Mouse (Mus musculus): Measurements from ENCODE around the gene Bmt2. TPM values are rescaled to one million over a fixed set of nuclear protein-coding genes. Genes with fewer than 3 reads are reported as not detected.

Gene Bmt2
- polyA plus RNA-seq, 2 experiments = 12.5 to 18.6 TPM

DNA sequence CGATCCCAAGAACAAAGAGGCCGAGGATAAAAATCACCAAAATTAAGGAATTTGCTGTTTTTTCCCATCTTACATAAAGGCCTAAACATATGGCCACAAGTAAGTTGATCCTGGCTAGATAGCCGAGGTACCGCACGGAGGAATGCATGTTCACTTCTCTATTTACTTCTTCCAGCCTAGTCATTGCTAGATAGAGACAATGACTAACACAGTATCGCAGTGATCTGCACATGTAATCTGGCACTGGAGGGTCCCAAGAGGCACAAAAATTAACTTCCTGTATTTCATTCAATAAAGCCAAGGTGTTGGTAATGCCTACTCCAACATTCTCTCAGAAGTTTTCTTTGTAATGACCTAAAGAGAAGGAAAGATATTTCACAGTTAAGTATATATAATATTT, 74.6 kb downstream of the Bmt2 start:
- Histone ChIP-seq H3K4me3 (replicated peaks; ENCODE audit: low read length) (no peak overlapping the region), H3K27me3 (ENCODE audit: control insufficient read depth, insufficient read depth, low read length) (no peaks in the 10 kb centered on the region), H3K4me1 (ENCODE audit: control insufficient read depth, insufficient read depth, low read length) (peaks cover 12% of the 10 kb centered on the region), H3K4me2 (replicated peaks; ENCODE audit: low read depth, low read length, severe bottlenecking) (no peak overlapping the region), H3K27ac (replicated peaks; ENCODE audit: low read depth, low read length) (no peak overlapping the region), H3K9ac (ENCODE audit: low read depth, low read length, severe bottlenecking) (no peak overlapping the region), H3K36me3 (ENCODE audit: control insufficient read depth, insufficient read depth, low read length) (0 out of 2 replicates have a peak, but pooled peaks cover 6% of the 10 kb centered on the region), H3K9me3 (ENCODE audit: control insufficient read depth, low read length) (no peaks in the 10 kb centered on the region)
- no peak for TF ChIP-seq POLR2A (IDR thresholded peaks at IDR 0.05; ENCODE audit: borderline replicate concordance, extremely low read depth, insufficient read depth, insufficient read length)
- no peak for ATAC-seq (ENCODE audit: low FRiP score, low read depth)
- DNase-seq (ENCODE audit: low spot score) = no peak
- 92% methylated on average over 6 of the region's 6 CpGs for WGBS

DNA sequence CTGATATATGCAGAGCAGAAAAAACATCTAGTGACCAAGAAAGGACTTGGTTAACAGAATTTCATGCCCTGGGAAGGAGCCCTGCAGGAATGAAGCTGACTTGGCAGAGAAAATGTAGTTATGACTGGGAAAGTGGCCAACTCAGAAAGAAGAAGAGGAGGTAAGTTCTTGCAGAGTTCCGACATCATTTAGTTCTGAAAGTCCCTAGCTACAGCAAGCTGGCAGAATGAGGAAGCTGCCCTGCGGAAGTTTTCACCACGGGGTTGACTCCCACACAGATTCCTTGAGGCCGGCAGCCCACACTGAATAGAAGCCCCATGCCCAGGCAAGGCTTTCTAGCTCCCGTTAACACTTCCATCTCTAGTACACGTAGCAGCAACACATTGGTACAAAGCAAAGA, 76.2 kb downstream of the Bmt2 start:
- 66% methylated on average over 6 of the region's 6 CpGs for WGBS
- H3K36me3 ChIP-seq (ENCODE audit: control insufficient read depth, insufficient read depth, low read length) = 0 out of 2 replicates have a peak, but pooled peaks cover 6% of the 10 kb centered on the region
- H3K27me3 ChIP-seq (ENCODE audit: control insufficient read depth, insufficient read depth, low read length) = no peaks in the 10 kb centered on the region
- no peak for ATAC-seq (ENCODE audit: low FRiP score, low read depth)
- peaks cover 7% of the 10 kb centered on the region for H3K4me1 ChIP-seq (ENCODE audit: control insufficient read depth, insufficient read depth, low read length)
- no peak overlapping the region for H3K4me3 ChIP-seq (replicated peaks; ENCODE audit: low read length)
- no peak overlapping the region for H3K27ac ChIP-seq (replicated peaks; ENCODE audit: low read depth, low read length)
- no peak overlapping the region for H3K4me2 ChIP-seq (replicated peaks; ENCODE audit: low read depth, low read length, severe bottlenecking)
- DNase-seq (ENCODE audit: low spot score) = peak; percentile 9
- no peak overlapping the region for H3K9ac ChIP-seq (ENCODE audit: low read depth, low read length, severe bottlenecking)
- no peaks in the 10 kb centered on the region for H3K9me3 ChIP-seq (ENCODE audit: control insufficient read depth, low read length)
- no peak for TF ChIP-seq POLR2A (IDR thresholded peaks at IDR 0.05; ENCODE audit: borderline replicate concordance, extremely low read depth, insufficient read depth, insufficient read length)

DNA sequence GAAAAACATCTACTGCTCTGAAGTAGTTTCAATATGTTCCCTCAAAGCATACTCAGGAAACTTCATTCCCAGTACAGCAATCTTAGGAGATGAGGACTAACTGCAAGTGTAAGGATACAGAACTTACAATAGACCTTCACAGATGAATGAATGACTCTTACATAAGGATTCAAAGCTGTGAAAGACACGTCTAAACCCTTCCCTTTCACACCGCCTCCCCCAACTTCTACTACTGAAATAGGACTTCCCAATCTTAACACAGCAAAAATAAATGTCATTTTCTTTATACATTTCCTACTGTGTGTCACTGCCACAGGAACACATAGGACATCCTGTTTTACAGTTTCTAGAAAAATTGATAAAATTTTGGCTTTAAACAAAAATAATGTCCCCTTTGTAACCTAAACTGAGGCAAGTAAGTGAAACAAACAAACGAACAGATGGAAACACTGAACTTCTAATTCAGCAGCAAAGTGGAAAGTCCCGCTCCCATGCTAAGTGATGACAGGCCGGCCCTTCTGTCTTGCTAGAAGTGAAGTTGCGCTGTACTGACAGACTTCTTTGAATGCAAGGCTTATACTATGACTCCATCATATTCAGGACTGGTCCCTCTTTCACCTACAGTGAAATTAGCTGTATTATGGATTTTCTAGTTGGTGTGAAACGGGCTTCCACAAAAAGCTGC, 79.4 kb downstream of the Bmt2 start:
- no peak for ATAC-seq (ENCODE audit: low FRiP score, low read depth)
- H3K9ac ChIP-seq (ENCODE audit: low read depth, low read length, severe bottlenecking) = no peak overlapping the region

DNA sequence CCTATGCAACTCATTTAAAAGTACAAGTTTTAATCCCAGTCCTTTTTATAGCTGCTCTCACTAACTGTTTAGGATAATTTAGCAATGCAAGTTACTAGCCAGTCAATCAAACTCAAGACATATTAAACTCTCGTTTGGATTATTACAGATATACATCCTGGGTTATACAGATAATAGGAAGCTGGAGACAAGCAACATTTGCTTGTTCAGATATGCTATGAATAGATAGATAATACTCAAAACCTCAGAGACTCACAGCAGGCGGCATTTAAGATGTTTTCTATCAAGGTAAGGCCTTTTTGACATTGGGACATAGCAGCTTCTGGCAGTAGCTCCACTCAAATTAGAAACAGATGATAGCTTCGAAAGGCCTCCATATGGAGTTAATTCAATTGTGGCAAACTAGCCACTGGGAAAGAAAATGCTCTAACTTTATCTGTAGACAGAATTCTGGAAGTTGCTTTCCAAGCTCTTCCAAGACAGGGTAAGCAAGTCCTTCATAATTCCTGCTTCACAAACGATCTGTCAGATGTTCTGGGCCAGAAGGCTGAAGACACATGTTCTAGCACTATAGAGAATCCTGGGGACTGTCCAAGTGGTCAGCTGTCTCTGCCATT, 84.9 kb downstream of the Bmt2 start:
- no peak overlapping the region for H3K27ac ChIP-seq (replicated peaks; ENCODE audit: low read depth, low read length)
- peaks cover 38% of the 10 kb centered on the region for H3K36me3 ChIP-seq (ENCODE audit: control insufficient read depth, insufficient read depth, low read length)
- H3K4me1 ChIP-seq (ENCODE audit: control insufficient read depth, insufficient read depth, low read length) = no peaks in the 10 kb centered on the region
- H3K9ac ChIP-seq (ENCODE audit: low read depth, low read length, severe bottlenecking) = no peak overlapping the region
- no peak overlapping the region for H3K4me2 ChIP-seq (replicated peaks; ENCODE audit: low read depth, low read length, severe bottlenecking)
- peak; percentile 32 for DNase-seq (ENCODE audit: low spot score)
- no peak for ATAC-seq (ENCODE audit: low FRiP score, low read depth)
- TF ChIP-seq POLR2A (IDR thresholded peaks at IDR 0.05; ENCODE audit: borderline replicate concordance, extremely low read depth, insufficient read depth, insufficient read length) = no peak
- 25% methylated on average over 4 of the region's 4 CpGs for WGBS
- no peaks in the 10 kb centered on the region for H3K27me3 ChIP-seq (ENCODE audit: control insufficient read depth, insufficient read depth, low read length)
- no peak overlapping the region for H3K4me3 ChIP-seq (replicated peaks; ENCODE audit: low read length)
- H3K9me3 ChIP-seq (ENCODE audit: control insufficient read depth, low read length) = no peaks in the 10 kb centered on the region

More for the DNA sequence above, 79.4 kb downstream of the Bmt2 start:
- H3K27ac ChIP-seq (replicated peaks; ENCODE audit: low read depth, low read length) = no peak overlapping the region
- DNase-seq (ENCODE audit: low spot score) = no peak
- H3K4me1 ChIP-seq (ENCODE audit: control insufficient read depth, insufficient read depth, low read length) = 0 out of 2 replicates have a peak, but pooled peaks cover 5% of the 10 kb centered on the region
- H3K27me3 ChIP-seq (ENCODE audit: control insufficient read depth, insufficient read depth, low read length) = no peaks in the 10 kb centered on the region
- WGBS = 84% methylated on average over 7 of the region's 7 CpGs
- H3K9me3 ChIP-seq (ENCODE audit: control insufficient read depth, low read length) = no peaks in the 10 kb centered on the region
- H3K36me3 ChIP-seq (ENCODE audit: control insufficient read depth, insufficient read depth, low read length) = peaks cover 18% of the 10 kb centered on the region
- no peak for TF ChIP-seq POLR2A (IDR thresholded peaks at IDR 0.05; ENCODE audit: borderline replicate concordance, extremely low read depth, insufficient read depth, insufficient read length)
- no peak overlapping the region for H3K4me3 ChIP-seq (replicated peaks; ENCODE audit: low read length)
- H3K4me2 ChIP-seq (replicated peaks; ENCODE audit: low read depth, low read length, severe bottlenecking) = no peak overlapping the region

DNA sequence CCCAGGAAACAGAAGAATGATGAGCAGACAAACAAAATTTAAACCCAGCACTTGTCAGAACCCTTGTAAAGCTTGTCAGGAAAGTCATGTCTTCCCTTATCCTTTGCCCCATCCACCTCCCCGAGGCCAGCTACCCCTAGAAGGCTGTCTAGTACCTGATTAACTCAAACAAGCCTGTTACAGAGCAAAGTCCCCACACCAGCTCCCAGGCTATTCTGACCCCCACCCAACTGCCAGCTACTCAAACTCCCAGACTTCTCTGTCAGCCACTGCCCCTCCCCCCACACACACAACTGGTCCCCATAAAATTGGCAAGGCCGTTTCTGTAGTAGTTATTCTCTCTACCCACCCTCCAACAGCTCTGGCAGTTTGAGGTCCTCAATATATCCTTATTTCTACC, 91.2 kb downstream of the Bmt2 start:
- peaks cover 33% of the 10 kb centered on the region for H3K36me3 ChIP-seq (ENCODE audit: control insufficient read depth, insufficient read depth, low read length)
- DNase-seq (ENCODE audit: low spot score) (no peak), ATAC-seq (ENCODE audit: low FRiP score, low read depth) (no peak)
- 10% methylated on average over 2 of the region's 2 CpGs for WGBS
- no peak for TF ChIP-seq POLR2A (IDR thresholded peaks at IDR 0.05; ENCODE audit: borderline replicate concordance, extremely low read depth, insufficient read depth, insufficient read length)
- H3K9me3 ChIP-seq (ENCODE audit: control insufficient read depth, low read length) = no peaks in the 10 kb centered on the region
- no peak overlapping the region for H3K27ac ChIP-seq (replicated peaks; ENCODE audit: low read depth, low read length)
- H3K4me3 ChIP-seq (replicated peaks; ENCODE audit: low read length) = no peak overlapping the region
- H3K4me1 ChIP-seq (ENCODE audit: control insufficient read depth, insufficient read depth, low read length) = no peaks in the 10 kb centered on the region
- H3K27me3 ChIP-seq (ENCODE audit: control insufficient read depth, insufficient read depth, low read length) = no peaks in the 10 kb centered on the region
- H3K4me2 ChIP-seq (replicated peaks; ENCODE audit: low read depth, low read length, severe bottlenecking) = no peak overlapping the region
- H3K9ac ChIP-seq (ENCODE audit: low read depth, low read length, severe bottlenecking) = no peak overlapping the region
